Mouse (Mus musculus) lung, embryonic 16.5 days (tissue): ENCODE results near the gene 1700021F05Rik. TPM values are rescaled to one million over a fixed set of nuclear protein-coding genes. Genes with fewer than 3 reads are reported as not detected.

Source experiments
- ATAC-seq: fragments of 200-750 bp; cut with Nextera tagmentation; 2 replicates; pipeline ENCODE4 v1.8.0; 2017; ENCODE audit warnings: low read depth, mild to moderate bottlenecking, moderate library complexity
- H3K27ac ChIP-seq: fragments of 300-500 bp; sonication (generic); 2 replicates; pipeline ENCODE4 v1.5.1; 2014; ENCODE audit warnings: mild to moderate bottlenecking, control low read depth, low read length
- H3K27me3 ChIP-seq: fragments of 300-500 bp; sonication (generic); 2 replicates; pipeline ENCODE4 v1.6.1; 2014; ENCODE audit warnings: low read depth, low read length, mixed read lengths; ENCODE audit not compliant: control insufficient read depth, insufficient read depth
- H3K36me3 ChIP-seq: fragments of 300-500 bp; sonication (generic); 2 replicates; pipeline ENCODE4 v1.6.1; 2014; ENCODE audit warnings: low read length; ENCODE audit not compliant: control insufficient read depth, insufficient read depth
- H3K4me1 ChIP-seq: fragments of 300-500 bp; sonication (generic); replicated peaks from 2 replicates; pipeline ENCODE4 v1.6.1; 2014; ENCODE audit warnings: low read length, mixed read lengths; ENCODE audit not compliant: control insufficient read depth, insufficient read depth
- H3K4me2 ChIP-seq: fragments of 300-500 bp; sonication (generic); 2 replicates; pipeline ENCODE4 v1.6.1; 2014; ENCODE audit warnings: low read depth, low read length, control low read depth
- H3K4me3 ChIP-seq: fragments of 300-500 bp; sonication (generic); 2 replicates; pipeline ENCODE4 v1.5.1; 2014; ENCODE audit warnings: mild to moderate bottlenecking, low read length, control low read depth
- H3K9ac ChIP-seq: fragments of 300-500 bp; sonication (generic); 2 replicates; pipeline ENCODE4 v1.6.1; 2014; ENCODE audit warnings: low read length, control low read depth
- H3K9me3 ChIP-seq: fragments of 300-500 bp; sonication (generic); 2 replicates; pipeline ENCODE4 v1.6.1; 2016; ENCODE audit warnings: low read length; ENCODE audit not compliant: control insufficient read depth
- WGBS: fragments of 180-500 bp; shearing (Covaris S2); extraction: QIAGEN DNeasy Blood & Tissue Kit; methylation state at CpG from one replicate; pipeline ENCODE4 v1.1.7; 2014; 5-methylcytosine and 5-hydroxymethylcytosine counted together
- polyA plus RNA-seq: library from polyadenylated mRNA; unstranded; fragments of >200 nt; fragmentation: Nextera tagmentation; extraction: Ambion mirVana; gene quantifications from 2 replicates; pipeline ENCODE4 v1.2.1, GENCODE M21; 2015

Gene 1700021F05Rik
- polyA plus RNA-seq: 44.3 and 49.2 TPM in 2 replicates

DNA sequence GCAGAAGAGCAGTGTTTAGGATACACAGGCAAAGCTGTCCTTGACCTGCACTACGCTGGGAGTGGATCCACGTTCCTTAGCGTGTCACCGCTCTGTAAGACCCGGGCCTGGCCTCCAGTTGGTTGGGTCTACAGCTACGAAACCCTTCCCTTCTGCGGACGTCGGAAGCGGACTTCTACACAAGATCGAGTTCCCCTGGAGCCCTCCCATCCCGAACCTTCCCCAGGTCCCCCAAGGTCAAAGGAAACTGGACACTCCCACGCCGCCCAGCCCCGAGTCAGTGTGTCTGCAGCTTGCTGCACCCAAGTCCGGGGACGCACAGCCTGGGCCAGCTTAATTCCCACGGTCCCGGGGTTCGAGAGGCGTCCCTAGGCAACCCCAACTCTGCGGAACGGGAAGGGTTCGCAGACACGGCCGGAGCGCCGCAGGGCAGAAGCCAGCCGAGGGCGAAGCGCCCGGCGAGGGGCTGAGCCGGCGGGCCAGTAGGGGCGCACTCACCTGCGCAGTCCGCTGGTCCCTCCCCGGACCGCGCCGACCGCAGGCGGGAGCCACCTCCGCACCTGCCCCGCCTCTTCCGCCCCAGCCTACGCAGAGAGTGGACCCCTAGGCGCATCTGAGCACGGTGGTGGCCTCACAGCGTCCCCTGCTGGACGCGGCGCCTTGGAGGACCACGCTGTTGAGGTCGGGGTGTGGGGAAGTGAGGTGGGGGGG lies at the start of gene 1700021F05Rik:
Gene 1700021F05Rik, minus strand, starts transcription at position 553 of the 711 bp plus-strand sequence.
- under 1% methylated on average over 45 of the region's 56 CpGs for WGBS
- ATAC-seq: peak; percentile 100
- no peaks in the 10 kb centered on the region for H3K36me3 ChIP-seq
- H3K4me2 ChIP-seq: peak within 1 kb of the TSS; percentile 58
- peak within 1 kb of the TSS; percentile 93 for H3K4me3 ChIP-seq
- peaks cover 9% of the 10 kb centered on the region for H3K4me1 ChIP-seq
- H3K9me3 ChIP-seq: no peaks in the 10 kb centered on the region
- peak within 1 kb of the TSS; percentile 70 for H3K27ac ChIP-seq
- H3K27me3 ChIP-seq: no peaks in the 10 kb centered on the region
- H3K9ac ChIP-seq: peak within 1 kb of the TSS; percentile 97

DNA sequence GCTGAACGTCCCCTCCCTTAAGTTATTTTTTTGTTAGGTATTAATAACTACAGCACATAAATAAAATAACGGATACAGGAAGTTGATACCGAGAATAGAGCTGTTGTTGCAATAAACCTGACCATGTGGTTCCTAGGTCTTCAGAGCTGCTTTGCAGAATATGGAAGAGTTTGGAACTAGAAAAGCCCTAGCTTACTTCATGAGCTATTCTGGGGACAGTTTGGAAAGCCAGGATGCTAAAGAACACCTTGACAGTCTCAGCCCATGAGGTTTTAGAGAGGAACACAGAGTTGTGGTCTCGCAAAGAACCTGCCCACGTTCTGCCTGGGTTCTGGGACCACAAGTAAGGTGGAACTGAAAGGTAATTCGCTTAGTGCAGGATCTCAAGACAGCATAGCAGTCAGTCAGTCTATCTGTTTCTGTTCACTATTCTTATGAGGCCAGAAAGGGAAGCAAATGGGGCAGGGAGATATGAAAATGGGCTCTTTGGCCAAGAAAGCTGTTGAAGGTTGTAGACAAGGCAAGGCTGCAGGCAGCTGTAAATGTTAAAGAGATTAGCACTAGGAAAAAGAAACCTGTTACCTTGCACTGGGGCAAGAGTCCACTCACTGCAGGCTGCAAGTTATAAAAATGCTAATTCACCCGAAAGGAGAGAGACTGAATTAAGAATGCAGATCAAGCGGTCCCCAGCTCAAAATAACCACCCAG lies 47.8 kb upstream of the 1700021F05Rik start:
- no peak overlapping the region for H3K27ac ChIP-seq
- no peak overlapping the region for H3K4me3 ChIP-seq
- no peaks in the 10 kb centered on the region for H3K4me1 ChIP-seq
- H3K4me2 ChIP-seq: no peak overlapping the region
- 59% methylated on average over 8 of the region's 8 CpGs for WGBS
- peaks cover 3% of the 10 kb centered on the region; the same call in 1 of the 2 replicates for H3K36me3 ChIP-seq
- H3K9me3 ChIP-seq: no peaks in the 10 kb centered on the region
- H3K9ac ChIP-seq: no peak overlapping the region
- ATAC-seq: no peak
- no peaks in the 10 kb centered on the region for H3K27me3 ChIP-seq

DNA sequence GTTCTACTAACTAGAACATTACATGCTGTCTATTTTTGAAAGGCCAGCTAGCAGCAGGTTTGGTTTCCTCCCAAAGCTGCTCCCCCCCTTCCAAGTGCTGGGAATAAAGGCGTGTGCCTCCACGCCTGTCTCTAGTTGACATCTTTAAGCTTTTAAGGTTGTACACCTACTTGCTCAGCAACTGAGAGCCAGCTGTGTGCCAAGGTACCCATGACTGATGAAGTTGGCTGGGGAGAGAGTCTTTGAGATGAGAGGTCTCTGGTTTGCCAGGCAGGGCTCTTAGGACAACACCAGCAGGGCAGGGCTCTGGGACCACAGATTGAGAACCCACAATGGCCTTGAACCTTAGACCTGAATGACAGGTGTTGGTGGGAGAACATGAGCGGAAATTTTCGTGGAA lies 43.7 kb upstream of the 1700021F05Rik start:
- peaks cover 7% of the 10 kb centered on the region for H3K36me3 ChIP-seq
- H3K27ac ChIP-seq: no peak overlapping the region
- no peak overlapping the region for H3K4me2 ChIP-seq
- H3K4me3 ChIP-seq: no peak overlapping the region
- peaks cover 3% of the 10 kb centered on the region; the same call in 1 of the 2 replicates for H3K4me1 ChIP-seq
- WGBS: 84% methylated on average over 4 of the region's 4 CpGs
- H3K9me3 ChIP-seq: no peaks in the 10 kb centered on the region
- no peak overlapping the region for H3K9ac ChIP-seq
- H3K27me3 ChIP-seq: no peaks in the 10 kb centered on the region
- no peak for ATAC-seq

DNA sequence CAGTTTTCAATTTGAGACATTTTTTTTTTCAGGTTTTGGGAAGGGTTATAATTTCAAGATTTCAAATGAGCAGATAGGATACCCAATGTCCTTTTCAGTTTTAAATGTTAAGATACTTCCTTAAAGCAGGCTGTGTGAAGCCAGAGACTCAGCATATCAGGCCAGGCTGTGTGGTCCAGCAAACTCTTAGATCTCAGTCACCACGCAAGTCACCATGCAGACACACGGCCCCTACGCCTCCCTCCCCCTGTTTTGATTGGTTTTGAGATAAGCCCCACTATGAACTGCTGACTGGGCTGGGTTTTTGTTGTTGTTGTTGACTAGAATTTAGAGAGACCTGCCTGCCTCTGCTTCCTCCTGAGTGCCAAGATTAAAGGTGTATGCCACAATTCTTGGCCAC lies 40.5 kb upstream of the 1700021F05Rik start:
- H3K9ac ChIP-seq: peak overlapping the region; percentile 71
- no peaks in the 10 kb centered on the region for H3K9me3 ChIP-seq
- peaks cover 7% of the 10 kb centered on the region for H3K36me3 ChIP-seq
- peaks cover 3% of the 10 kb centered on the region; the same call in 1 of the 2 replicates for H3K4me1 ChIP-seq
- H3K4me3 ChIP-seq: peak overlapping the region; percentile 66
- 50% methylated on average over 3 of the region's 3 CpGs for WGBS
- peak overlapping the region; percentile 98 for H3K4me2 ChIP-seq
- no peaks in the 10 kb centered on the region for H3K27me3 ChIP-seq
- no peak for ATAC-seq
- peak overlapping the region; percentile 76 for H3K27ac ChIP-seq

DNA sequence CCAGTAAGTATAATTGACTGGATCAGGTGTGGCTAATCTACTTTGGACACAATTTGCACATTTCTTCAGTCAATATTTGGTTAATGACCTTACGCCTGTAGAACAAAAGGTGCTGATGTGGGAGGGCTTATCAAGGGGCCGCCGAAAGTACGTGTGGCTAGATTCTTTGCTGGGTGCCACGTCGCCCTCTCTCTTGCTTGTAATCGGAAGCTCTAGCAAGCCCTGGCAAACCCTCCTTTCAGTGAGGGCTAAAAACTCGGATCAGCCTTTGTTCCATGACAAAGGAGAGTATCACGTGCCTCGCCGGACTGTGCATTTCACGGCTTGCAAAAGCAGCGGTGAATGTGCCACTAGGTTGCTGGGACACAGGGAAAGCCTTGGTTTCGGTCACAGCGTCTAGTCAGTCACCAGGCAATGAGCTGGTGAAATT lies 39.9 kb upstream of the 1700021F05Rik start:
- WGBS: 1% methylated on average over 15 of the region's 15 CpGs

DNA sequence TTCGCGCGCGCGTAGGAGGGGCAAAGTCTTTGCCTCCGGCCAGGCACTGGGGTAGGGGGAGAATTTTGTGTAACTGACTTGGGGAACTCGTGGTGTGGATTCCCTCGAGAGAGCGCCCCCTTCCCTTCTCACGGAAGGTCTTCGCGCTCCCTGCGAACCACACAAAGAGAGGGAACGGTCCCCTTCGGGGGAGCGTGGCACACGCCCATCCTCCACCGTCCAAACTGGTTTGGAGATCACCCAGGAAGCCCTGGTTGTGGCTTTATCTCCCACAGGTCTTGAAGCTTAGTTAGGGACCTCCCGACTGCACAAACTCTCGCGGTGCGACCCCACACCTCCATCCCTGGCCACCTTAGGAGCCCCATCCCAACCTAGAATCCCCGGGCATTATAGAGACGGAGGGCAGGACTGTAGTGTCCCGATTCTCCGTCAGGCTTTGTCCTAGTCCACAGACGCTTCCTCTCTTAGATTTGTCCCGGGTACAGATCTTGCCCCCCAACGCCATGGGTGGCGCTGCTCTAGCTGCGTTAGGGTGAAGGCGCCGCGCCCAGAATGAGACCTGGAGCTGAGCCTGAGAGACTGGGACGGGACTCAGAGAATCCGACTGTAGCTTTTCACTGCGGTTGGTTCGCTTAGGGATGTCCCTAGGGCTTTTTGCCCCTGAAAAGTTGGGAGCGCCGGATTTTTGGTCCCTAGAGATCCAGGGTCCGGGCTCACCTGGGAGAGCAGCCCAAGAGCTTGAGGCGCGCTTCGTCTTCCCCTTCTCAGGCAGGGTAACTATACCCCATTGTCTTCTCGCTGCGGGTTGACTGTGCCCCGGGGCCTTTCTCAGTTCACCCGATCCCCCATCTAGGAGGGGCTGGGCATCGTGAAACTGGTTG lies 38.8 kb upstream of the 1700021F05Rik start:
- no peaks in the 10 kb centered on the region for H3K9me3 ChIP-seq
- WGBS: under 1% methylated on average over 49 of the region's 49 CpGs
- H3K27ac ChIP-seq: peak overlapping the region; percentile 95
- peaks cover 3% of the 10 kb centered on the region; the same call in 1 of the 2 replicates for H3K4me1 ChIP-seq
- H3K4me3 ChIP-seq: peak overlapping the region; percentile 66
- H3K9ac ChIP-seq: peak overlapping the region; percentile 83
- H3K27me3 ChIP-seq: no peaks in the 10 kb centered on the region
- H3K36me3 ChIP-seq: peaks cover 7% of the 10 kb centered on the region
- peak; percentile 35 for ATAC-seq
- peak overlapping the region; percentile 98 for H3K4me2 ChIP-seq

More for the DNA sequence above, 39.9 kb upstream of the 1700021F05Rik start:
- H3K4me1 ChIP-seq: peaks cover 3% of the 10 kb centered on the region; the same call in 1 of the 2 replicates
- peak; percentile 8 for ATAC-seq
- peaks cover 7% of the 10 kb centered on the region for H3K36me3 ChIP-seq
- no peaks in the 10 kb centered on the region for H3K9me3 ChIP-seq
- H3K9ac ChIP-seq: peak overlapping the region; percentile 71
- no peaks in the 10 kb centered on the region for H3K27me3 ChIP-seq
- H3K27ac ChIP-seq: peak overlapping the region; percentile 76
- peak overlapping the region; percentile 98 for H3K4me2 ChIP-seq
- H3K4me3 ChIP-seq: peak overlapping the region; percentile 66

DNA sequence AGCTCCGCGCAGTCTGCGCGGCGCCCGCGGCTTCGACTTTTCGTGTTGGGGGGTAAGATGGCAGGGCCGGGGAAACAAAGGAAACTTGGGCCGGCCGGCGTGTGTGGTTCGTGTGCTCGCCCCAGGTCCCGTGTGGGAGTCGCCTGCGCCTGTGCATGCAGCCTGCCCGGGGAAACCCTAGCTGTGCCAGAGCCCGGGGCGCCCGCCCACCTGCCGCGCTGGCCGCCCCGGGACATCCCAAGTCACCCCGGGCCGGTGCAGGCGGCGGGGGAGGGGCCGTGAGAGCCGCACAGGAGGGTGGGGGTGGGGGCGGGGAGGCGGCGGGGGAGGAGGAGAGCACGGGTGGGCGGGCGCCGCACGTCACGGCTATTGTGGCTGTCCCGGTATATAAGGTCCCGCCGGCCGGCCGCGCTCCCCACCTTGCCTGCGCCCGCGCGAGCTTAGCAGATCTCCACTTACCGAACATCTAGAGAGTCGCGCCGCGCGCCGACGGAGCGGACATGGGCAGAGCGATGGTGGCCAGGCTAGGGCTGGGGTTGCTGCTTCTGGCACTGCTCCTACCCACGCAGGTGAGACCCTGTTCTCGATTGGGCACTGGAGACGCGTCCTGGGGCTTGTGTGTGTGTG lies 38.1 kb upstream of the 1700021F05Rik start:
- peak overlapping the region; percentile 95 for H3K27ac ChIP-seq
- peaks cover 4% of the 10 kb centered on the region; the same call in 1 of the 2 replicates for H3K36me3 ChIP-seq
- WGBS: under 1% methylated on average over 51 of the region's 65 CpGs
- no peaks in the 10 kb centered on the region for H3K9me3 ChIP-seq
- ATAC-seq: peak; percentile 85
- H3K4me2 ChIP-seq: peak overlapping the region; percentile 98
- no peaks in the 10 kb centered on the region for H3K27me3 ChIP-seq
- peak overlapping the region; percentile 83 for H3K9ac ChIP-seq
- peaks cover 3% of the 10 kb centered on the region; the same call in 1 of the 2 replicates for H3K4me1 ChIP-seq
- peak overlapping the region; percentile 66 for H3K4me3 ChIP-seq

DNA sequence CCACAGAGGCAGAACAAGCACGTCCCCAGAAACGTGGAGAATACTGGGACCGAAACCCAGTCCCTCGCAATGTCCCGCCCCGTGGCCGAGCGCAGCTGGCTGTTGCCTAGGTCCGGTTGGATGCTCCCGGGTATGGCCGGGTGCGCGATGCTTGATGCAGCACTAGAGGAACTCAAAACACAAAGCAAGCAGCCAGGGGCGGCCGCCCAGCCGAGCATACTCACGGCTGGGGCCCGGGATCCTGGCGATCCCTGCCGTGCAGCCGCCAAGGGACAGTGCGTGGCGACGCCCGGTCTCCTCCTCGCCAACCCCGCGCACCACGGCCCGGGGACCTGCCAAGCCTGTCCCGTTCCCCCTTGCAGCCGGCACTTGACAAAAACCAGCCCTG lies 37.6 kb upstream of the 1700021F05Rik start:
- Histone ChIP-seq H3K9me3 (no peaks in the 10 kb centered on the region), H3K4me3 (peak overlapping the region; percentile 66), H3K4me1 (peaks cover 3% of the 10 kb centered on the region; the same call in 1 of the 2 replicates), H3K9ac (peak overlapping the region; percentile 83), H3K36me3 (peaks cover 3% of the 10 kb centered on the region; the same call in 1 of the 2 replicates), H3K27me3 (no peaks in the 10 kb centered on the region), H3K27ac (peak overlapping the region; percentile 95), H3K4me2 (peak overlapping the region; percentile 98)
- WGBS: 0% methylated on average over 32 of the region's 32 CpGs
- peak; percentile 41 for ATAC-seq
